Mouse (Mus musculus) ES-Bruce4 (cell line): ENCODE measurements around the gene Olfm1.

Experiments
- CTCF ChIP-seq: IDR thresholded peaks from one replicate; pipeline ENCODE4 v1.8.1; 2011; ENCODE audit warnings: low read depth, low read length
- EP300 ChIP-seq: IDR thresholded peaks from 2 replicates; pipeline ENCODE4 v1.6.1; 2011; ENCODE audit warnings: low read depth, low read length; ENCODE audit not compliant: insufficient read depth
- POLR2A ChIP-seq: IDR thresholded peaks from one replicate; pipeline ENCODE4 v1.8.1; 2011; ENCODE audit warnings: low read length; ENCODE audit not compliant: insufficient read depth

- no peak for TF ChIP-seq EP300
- no peak for TF ChIP-seq POLR2A
- TF ChIP-seq CTCF, result no peak
Observed at GRCm38 (mm10) chr2:28272218-28272965, 79.6 kb downstream of the Olfm1 start.
